Mouse (Mus musculus): ENCODE results near the gene Lrrc15. TPM values are rescaled to one million over a fixed set of nuclear protein-coding genes. Genes with fewer than 3 reads are reported as not detected.

The Lrrc15 gene
- total and polyA plus RNA-seq, 3 experiments, result not detected

DNA sequence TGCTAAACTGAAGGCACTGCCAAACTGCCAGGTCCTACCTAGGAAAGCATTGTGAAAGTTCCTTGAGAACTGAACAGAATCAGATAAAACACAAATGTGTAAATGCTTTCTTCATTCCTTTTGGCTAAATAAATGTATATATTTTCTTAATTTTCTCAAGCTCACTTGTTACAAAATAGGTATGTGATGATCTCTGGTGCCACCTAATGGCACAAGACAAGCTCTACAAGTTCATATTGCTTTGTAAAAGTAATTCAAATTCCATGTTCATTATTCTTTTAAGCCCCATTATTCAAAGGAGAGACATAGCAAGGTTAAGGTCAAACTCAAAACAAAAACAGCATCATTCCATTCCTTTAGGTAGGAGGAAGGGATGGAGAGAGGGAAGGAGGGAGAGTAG lies 31.2 kb upstream of the Lrrc15 start:
- Histone ChIP-seq H3K9ac (ENCODE audit: control insufficient read depth, low read depth, low read length, poor library complexity, severe bottlenecking) (no peak overlapping the region), H3K9me3 (replicated peaks; ENCODE audit: insufficient read depth, low read length) (no peaks in the 10 kb centered on the region), H3K27me3 (ENCODE audit: control insufficient read depth in 1 of 2, insufficient read depth in 2 of 2, low read length in 2 of 2) (no peaks in the 10 kb centered on the region), H3K4me1 (ENCODE audit: control insufficient read depth in 1 of 2, insufficient read depth in 2 of 2, low read length in 2 of 2) (peaks cover 13 to 37% of the 10 kb centered on the region in 2 experiments), H3K36me3 (ENCODE audit: control insufficient read depth in 1 of 2, insufficient read depth in 2 of 2, low read length in 2 of 2) (peaks cover 34 to 40% of the 10 kb centered on the region in 2 experiments), H3K27ac (ENCODE audit: control insufficient read depth, low read depth, low read length) (no peak overlapping the region), H3K4me3 (ENCODE audit: control insufficient read depth in 1 of 2, insufficient read depth in 1 of 2, low read depth in 2 of 2, low read length in 2 of 2) (no peak overlapping the region), H3K79me2 (ENCODE audit: control insufficient read depth, insufficient read depth, low read length, poor library complexity) (peaks cover 10% of the 10 kb centered on the region)
- TF ChIP-seq EP300 (IDR thresholded peaks at IDR 0.05; ENCODE audit: low read depth in 1 of 2, low read length in 2 of 2) (no peak), ZNF384 (IDR thresholded peaks at IDR 0.05; ENCODE audit: low read depth, low read length) (0 out of 2 replicates have a peak, but pooled peaks have one; percentile 9), USF1 (IDR thresholded peaks at IDR 0.05; ENCODE audit: low read depth, low read length) (no peak), MAFK (IDR thresholded peaks at IDR 0.05; ENCODE audit: borderline replicate concordance, low read depth, low read length) (no peak), BHLHE40 (IDR thresholded peaks at IDR 0.05; ENCODE audit: borderline replicate concordance, low read depth, low read length) (no peak), TBP (IDR thresholded peaks at IDR 0.05; ENCODE audit: low read depth, low read length) (no peak), SIN3A (IDR thresholded peaks at IDR 0.05; ENCODE audit: low read length) (0 out of 2 replicates have a peak, but pooled peaks have one; percentile 31), ZC3H11A (IDR thresholded peaks at IDR 0.05; ENCODE audit: low read depth, low read length) (peak; percentile 60), MXI1 (IDR thresholded peaks at IDR 0.05; ENCODE audit: low read depth, low read length) (no peak), MAZ (IDR thresholded peaks at IDR 0.05; ENCODE audit: low read depth, low read length) (no peak), JUND (IDR thresholded peaks at IDR 0.05; ENCODE audit: low read depth, low read length) (no peak), SMC3 (IDR thresholded peaks at IDR 0.05; ENCODE audit: low read depth, low read length) (peak; percentile 69), MEF2A (IDR thresholded peaks at IDR 0.05; ENCODE audit: extremely low read depth, insufficient replicate concordance, low read depth, low read length, poor library complexity, severe bottlenecking) (no peak), MAX (IDR thresholded peaks at IDR 0.05; ENCODE audit: low read length) (no peak), TAL1 (IDR thresholded peaks at IDR 0.05; ENCODE audit: low read length) (no peak), E2F4 (IDR thresholded peaks at IDR 0.05; ENCODE audit: borderline replicate concordance, low read depth, low read length) (no peak), ZMIZ1 (IDR thresholded peaks at IDR 0.05; ENCODE audit: low read depth, low read length) (no peak; the same call in 1 of the 2 replicates), MYC (IDR thresholded peaks at IDR 0.05; ENCODE audit: low read depth, low read length) (no peak), TCF12 (IDR thresholded peaks at IDR 0.05; ENCODE audit: low read depth, low read length) (no peak), CHD2 (IDR thresholded peaks at IDR 0.05; ENCODE audit: low read length) (no peak), CTCF (IDR thresholded peaks at IDR 0.05 in 2 of 3, conservative IDR thresholded peaks at IDR 0.05 in 1 of 3; ENCODE audit: control insufficient read depth in 1 of 3, insufficient read depth in 1 of 3, low read depth in 2 of 3, low read length in 3 of 3, poor library complexity in 1 of 3, severe bottlenecking in 1 of 3) (peak; percentile 6 to 75 (median 36); a peak in 4 of 6 replicates), POLR2AphosphoS2 (IDR thresholded peaks at IDR 0.05; ENCODE audit: low read length) (no peak), RAD21 (IDR thresholded peaks at IDR 0.05; ENCODE audit: low read depth, low read length) (peak; percentile 71), NRF1 (IDR thresholded peaks at IDR 0.05; ENCODE audit: insufficient read depth, low read depth, low read length, poor library complexity, severe bottlenecking) (no peak), NELFE (IDR thresholded peaks at IDR 0.05; ENCODE audit: low read depth, low read length) (no peak), KAT2A (conservative IDR thresholded peaks at IDR 0.05; ENCODE audit: low read depth, low read length) (no peak), GATA1 (IDR thresholded peaks at IDR 0.05; ENCODE audit: low read depth, low read length) (no peak), ELF1 (IDR thresholded peaks at IDR 0.05; ENCODE audit: low read depth, low read length) (no peak), RCOR1 (IDR thresholded peaks at IDR 0.05; ENCODE audit: low read depth, low read length) (no peak)
- DNase-seq (ENCODE audit: low read depth, low spot score), result peak; percentile 77

Measured in MEL (cell line).